Mouse (Mus musculus) thymus, postnatal 0 days (tissue): ENCODE data around the gene Lonp2. TPM values are rescaled to one million over a fixed set of nuclear protein-coding genes. Genes with fewer than 3 reads are reported as not detected.

Source experiments
- DNase-seq: peaks from one replicate; pipeline ENCODE4 v3.0.0-alpha.2; 2015; ENCODE audit warnings: low spot score
- polyA plus RNA-seq: library from polyadenylated mRNA; unstranded; fragments of >200 nt; fragmentation: Nextera tagmentation; extraction: Ambion mirVana; gene quantifications from 2 replicates; pipeline ENCODE4 v1.2.1, GENCODE M21; 2015

The Lonp2 gene
- polyA plus RNA-seq, 1 experiment from 2014 or later = 66.7 TPM

GRCm38 (mm10) chr8:86707873-86708272 is 84.0 kb downstream of the Lonp2 start:
- DNase-seq = peak; percentile 97

DNA sequence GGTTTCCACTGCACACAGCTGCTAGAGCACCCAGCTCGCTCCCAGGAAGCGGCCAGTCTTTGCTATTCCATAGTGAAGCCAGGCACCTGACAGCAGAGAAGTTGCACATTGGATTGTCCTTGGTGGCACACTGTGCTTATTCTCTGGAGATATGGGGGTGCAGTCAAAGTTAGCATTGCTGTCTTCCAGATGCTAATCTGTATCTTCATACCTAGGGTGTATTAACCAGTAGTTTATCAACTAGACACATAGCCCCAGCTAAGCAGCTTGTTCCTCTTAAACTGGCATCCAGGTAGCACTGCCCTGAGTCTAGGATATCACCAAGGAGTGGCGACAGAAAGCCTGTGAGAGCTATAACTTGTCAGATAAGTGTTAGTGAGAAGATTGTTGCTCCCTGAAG is 88.8 kb downstream of the Lonp2 start:
- DNase-seq = no peak

DNA sequence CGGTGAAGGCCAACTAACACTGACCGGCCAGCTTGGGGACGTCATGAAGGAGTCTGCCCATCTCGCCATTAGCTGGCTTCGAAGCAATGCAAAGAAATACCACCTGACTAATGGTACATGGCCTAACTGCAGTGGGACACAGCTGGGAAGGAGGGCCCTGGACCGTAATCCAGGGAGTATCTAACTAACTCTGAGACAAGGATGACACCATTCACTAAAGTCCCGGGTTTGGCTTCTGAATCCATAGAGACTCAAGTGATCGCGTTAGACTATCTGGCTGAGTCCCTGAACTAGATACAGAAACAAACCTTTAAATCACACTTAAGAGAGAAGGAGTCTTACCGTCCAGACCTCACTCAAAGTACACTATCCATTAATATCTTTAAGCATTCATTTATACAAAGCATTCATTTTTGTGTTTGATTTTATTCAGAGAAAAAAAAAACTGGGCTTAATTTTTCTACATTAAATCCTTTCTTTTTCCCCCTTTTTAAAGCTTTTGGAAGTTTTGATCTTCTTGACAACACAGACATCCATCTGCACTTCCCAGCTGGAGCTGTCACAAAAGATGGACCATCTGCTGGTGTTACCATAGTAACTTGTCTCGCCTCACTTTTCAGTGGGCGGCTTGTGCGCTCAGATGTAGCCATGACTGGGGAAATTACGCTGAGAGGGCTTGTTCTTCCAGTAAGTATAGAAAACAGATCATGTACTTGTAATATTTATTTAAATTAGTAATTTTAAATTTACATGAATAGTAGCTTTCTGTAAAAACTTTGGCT is 89.8 kb downstream of the Lonp2 start:
- no peak for DNase-seq

DNA sequence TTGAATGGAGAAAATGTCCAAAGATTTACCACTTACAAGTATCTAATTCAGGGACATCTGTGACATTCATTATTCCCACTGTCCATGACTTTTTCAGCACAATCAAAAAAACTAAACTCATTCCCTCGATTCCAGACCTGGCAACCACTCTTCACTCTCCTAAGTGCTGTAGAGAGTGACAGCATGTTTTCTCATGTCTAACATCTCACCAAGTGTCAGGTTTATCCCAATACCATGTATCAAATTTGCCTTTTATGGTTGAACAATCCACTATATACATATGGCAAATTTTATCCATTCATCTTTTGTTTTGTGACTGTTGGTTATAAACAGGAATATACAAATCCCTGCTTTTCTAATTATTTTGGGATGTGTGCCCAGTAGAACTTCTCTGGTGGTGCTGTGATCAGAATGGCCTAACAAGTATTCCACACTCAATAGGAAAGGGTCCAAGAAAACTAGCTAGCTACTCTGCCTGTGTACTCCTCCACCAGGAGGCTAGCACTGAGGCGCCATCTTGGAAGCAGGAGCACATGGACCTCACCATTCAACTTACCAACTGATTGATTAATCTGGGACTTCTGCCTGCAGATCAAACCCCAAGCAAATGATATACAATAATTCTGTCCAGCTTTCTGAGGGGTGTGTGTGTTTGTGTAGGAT is 94.6 kb downstream of the Lonp2 start:
- no peak for DNase-seq

DNA sequence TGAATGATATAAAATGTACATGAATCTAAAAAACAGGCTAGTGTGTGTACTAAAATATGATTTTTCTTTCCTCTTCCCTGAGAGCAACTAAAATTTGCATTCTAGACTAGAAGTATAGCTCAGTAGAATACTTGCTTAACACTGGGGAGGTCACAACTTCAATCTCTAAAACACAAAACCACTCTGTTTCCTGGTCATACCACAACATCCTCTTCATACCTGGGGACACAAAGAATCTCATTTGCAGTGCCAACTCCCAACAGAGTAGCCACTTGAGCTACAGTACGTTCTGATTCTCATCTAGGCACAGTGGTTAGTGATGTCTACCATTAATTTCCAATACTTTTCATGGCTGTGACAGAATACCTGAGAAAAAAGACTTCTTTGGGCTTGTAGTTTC is 95.5 kb downstream of the Lonp2 start:
- DNase-seq = peak; percentile 20

GRCm38 (mm10) chr8:86720756-86721459 is 97.1 kb downstream of the Lonp2 start:
- no peak for DNase-seq

- DNase-seq = no peak
Observed at GRCm38 (mm10) chr8:86721490-86721889, 97.6 kb downstream of the Lonp2 start.

- no peak for DNase-seq
Observed at GRCm38 (mm10) chr8:86726959-86727358, 103.1 kb downstream of the Lonp2 start.

DNA sequence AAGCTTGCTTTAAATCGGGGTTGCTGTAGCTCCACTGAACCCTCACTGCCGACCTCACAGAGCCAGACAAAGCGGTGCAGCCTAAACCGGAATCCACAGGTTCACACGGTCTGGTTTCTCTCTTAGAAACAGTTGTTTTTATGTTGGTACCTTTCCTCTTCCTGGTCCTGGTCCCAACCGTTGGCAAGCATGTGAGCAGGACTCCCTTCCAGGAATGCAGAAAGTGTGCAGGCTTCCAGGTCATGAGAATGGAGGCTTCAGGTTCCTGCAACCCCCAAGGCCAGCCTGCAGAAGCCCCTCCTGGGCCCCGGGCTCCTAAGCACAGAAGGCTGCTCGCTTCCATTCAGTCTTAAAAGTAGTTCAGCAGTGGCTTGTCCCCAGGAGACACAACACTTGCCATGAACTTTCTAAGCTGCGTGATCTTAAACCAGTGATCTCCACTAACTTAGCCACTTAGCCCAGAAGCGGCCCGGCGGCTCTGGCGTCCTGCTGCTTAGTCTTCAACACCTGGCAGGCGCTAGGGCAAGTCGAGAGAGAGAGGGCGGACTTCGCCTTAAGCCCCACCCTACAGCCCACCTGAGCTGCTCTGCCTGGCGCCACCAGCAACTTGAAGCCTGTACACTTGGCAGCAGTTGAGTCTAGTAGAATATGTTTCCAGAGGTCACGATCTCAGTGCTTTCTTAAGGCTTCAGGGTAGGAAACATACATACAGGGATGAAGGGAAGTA is 104.5 kb downstream of the Lonp2 start:
- DNase-seq = no peak

DNA sequence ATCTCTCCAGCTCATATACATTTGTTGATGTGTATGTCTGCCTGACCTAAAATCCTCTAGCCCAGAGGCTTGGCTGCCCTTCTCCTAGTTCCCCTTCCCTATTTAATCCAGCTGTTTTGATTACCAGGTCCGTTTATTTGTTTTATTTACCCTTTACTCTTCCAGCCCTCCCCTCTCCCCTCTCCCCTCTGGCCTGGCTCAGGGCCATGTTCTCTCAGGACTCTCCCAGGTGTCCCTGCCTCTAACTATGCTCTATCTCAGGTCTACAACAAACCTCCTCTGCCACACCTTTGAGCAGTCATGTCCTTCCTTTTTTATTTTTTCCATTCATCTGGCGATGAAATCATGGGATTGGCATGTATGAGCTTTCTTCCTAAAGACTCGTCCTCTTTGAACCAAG is 106.5 kb downstream of the Lonp2 start:
- DNase-seq = no peak

GRCm38 (mm10) chr8:86730860-86731259 is 107.0 kb downstream of the Lonp2 start:
- no peak for DNase-seq

DNA sequence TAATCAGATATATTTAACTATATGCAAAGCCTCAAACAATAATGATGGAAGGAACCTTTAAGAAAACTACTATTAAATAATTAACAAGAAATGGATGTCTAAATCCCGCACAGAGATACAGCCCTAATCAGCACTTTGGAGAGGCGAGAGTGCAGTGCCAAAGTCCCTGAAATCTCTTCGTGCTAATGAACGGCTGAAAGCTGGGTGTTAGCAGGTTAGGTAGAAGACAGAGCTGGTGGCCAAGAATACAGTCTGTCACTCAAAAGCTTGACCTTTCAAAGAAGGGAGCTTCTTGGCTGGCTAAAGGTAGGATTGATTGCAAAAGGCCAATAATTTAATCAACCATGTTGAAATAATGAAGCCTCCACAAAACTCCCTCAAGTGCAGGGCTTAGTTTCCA is 110.3 kb downstream of the Lonp2 start:
- no peak for DNase-seq

DNA sequence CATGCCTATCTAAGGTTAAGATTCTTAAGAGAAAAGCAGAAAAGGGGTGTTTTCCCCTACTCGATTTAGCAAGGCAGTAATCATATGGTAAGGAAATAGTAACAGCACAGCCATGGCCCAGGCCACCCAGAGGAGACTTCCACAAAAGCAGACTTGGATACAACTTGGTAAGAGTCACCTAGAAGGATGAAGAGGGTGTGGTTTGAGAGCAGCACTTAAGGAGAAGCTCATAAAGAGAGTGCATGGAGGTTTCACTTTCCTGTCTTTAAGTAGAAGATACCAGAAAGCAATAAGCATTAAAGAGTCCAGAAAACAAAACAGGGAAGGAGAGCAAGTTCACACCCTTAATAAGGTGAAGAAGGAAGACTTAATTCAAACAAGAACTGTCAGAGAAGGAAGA is 111.1 kb downstream of the Lonp2 start:
- no peak for DNase-seq

DNA sequence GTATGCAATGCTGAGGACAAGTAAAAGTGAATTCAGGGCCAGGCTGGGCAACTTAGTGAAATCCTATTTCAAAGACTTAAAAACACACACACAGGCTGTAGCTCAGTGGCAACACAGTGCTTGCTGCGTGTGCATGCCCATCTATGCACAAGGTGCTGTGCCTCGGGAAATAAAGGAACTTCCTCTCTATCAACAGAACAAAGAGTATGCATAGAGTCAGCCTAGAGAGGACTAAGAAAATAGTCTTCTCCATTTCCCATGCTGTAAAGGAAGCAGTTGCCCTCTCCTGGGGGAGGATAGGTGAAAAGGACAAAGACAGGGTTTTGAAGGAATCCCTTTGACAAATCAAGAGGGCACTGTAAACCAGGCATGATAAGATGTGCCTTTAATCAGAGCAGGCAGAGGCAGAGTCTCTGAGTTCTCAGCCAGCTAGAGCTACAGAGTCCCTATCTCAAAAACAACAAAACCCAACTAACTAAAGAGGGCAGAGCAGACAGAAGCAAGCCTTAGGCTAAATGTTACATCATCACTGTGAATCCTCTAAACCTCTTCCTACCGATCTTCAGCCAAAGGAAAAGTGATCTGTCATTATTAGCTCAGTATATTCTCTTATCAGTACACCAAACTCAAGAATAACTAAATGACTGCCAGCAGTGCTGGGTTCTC is 111.7 kb downstream of the Lonp2 start:
- DNase-seq = peak; percentile 44

GRCm38 (mm10) chr8:86740899-86741298 is 117.1 kb downstream of the Lonp2 start:
- no peak for DNase-seq

- DNase-seq = no peak
Observed at GRCm38 (mm10) chr8:86741627-86742026, 117.8 kb downstream of the Lonp2 start.

DNA sequence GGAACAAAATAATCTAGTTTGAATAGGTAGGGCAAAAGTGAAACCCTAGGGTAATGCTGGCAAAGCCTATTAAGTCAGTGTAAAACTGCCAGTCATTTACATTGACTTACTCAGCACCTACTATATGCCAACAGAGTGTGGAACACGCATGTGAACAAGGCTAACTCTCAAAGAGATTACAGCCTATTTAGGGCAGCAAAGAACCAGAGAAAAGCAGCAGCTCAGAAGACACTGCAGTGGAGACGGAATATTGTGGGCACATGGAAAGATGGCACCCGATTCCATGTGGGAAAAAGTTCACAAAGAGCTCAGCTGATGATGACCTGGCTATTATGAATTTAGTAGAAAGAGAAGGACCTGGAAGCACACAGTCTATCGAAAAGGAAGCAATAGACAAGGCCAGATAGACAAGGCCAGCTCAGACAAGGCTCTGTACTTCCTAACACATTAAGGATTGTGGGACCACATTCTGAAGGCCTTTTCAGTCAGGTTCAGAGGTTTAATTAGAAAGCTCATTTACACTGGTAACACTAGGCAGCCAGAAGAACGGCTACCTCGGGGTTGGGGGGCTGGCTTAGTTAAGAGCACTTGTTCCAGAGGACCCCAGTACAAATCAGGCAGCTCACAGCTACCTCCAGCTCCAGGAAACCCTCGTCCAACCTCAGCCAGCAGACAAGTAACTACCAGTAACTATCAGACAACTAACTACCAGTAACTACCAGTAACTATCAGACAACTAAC is 118.9 kb downstream of the Lonp2 start:
- no peak for DNase-seq

GRCm38 (mm10) chr8:86744313-86745220 is 120.7 kb downstream of the Lonp2 start:
- no peak for DNase-seq

GRCm38 (mm10) chr8:86745221-86745934 is 121.5 kb downstream of the Lonp2 start, which contains the start of the genes Gm10638 and Siah1a:
Gene Gm10638 (plus strand): TSS chr8:86745699.
Gene Siah1a (minus strand): TSS chr8:86745934.
- peak; percentile 49 for DNase-seq
